Mouse (Mus musculus) megakaryocyte, embryonic 14.5 days (primary cell): ENCODE measurements around the gene Sdsl.

Experiments
- FLI1 ChIP-seq: IDR thresholded peaks from 2 replicates; pipeline ENCODE4 v1.6.1; 2012; ENCODE audit warnings: low read length, inconsistent platforms, mixed read lengths
- GATA1 ChIP-seq: IDR thresholded peaks from 3 replicates; pipeline ENCODE4 v1.6.1; 2012; ENCODE audit warnings: mixed read lengths, low read length, inconsistent platforms, borderline replicate concordance

- TF ChIP-seq GATA1 (no peak), FLI1 (no peak)
These were observed 42.8 kb upstream of the Sdsl start for GRCm38 (mm10) chr5:120515451-120515850.
